9 mouse cellular contexts compared by ENCODE assay signal in genomic region chr8:110130537-110130936, GRCm38 (mm10). TPM values are rescaled to one million over a fixed set of nuclear protein-coding genes. Genes with fewer than 3 reads are reported as not detected.
DNase-seq lines count a peak whose midpoint lies in the region; ATAC-seq lines count a peak whose summit lies in the region.
"Had no signal": no experiment of that assay in that cellular context is flagged by ENCODE, and none has a peak within 500 bp of the region (broad histone marks: within the 10 kb centered on the region; RNA-seq: fewer than 3 reads in every experiment).

No protein-coding gene starts in this region.

- no peaks in the 10 kb centered on the region for H3K36me3 ChIP-seq in forebrain, embryonic 14.5 days (ENCODE audit: control insufficient read depth, insufficient read depth, low read length)
- no peaks in the 10 kb centered on the region for H3K36me3 ChIP-seq in hindbrain, embryonic 13.5 days
- H3K36me3 ChIP-seq: limb, embryonic 15.5 days had no signal

- no peaks in the 10 kb centered on the region for H3K9me3 ChIP-seq in forebrain, embryonic 14.5 days (replicated peaks; ENCODE audit: control insufficient read depth, low read length)
- no peaks in the 10 kb centered on the region for H3K9me3 ChIP-seq in hindbrain, embryonic 13.5 days
- H3K9me3 ChIP-seq: limb, embryonic 15.5 days had no signal

- H3K4me3 ChIP-seq in forebrain, embryonic 14.5 days (ENCODE audit: low read depth, low read length) = no peak overlapping the region
- H3K4me3 ChIP-seq in hindbrain, embryonic 13.5 days = no peak overlapping the region; the same call in 1 of the 2 replicates
- H3K4me3 ChIP-seq: limb, embryonic 15.5 days had no signal

- peak; percentile 73 for DNase-seq in Muller cell, postnatal 12 days (ENCODE audit: inconsistent ontology term)
- DNase-seq in c-Kit-positive CD71-positive TER-119-positive erythroid progenitor cells, embryonic 14.5 days (ENCODE audit: low spot score) = peak; percentile 49
- DNase-seq in forebrain, embryonic 14.5 days (ENCODE audit: low spot score) = peak; percentile 88
- peak; percentile 60 for DNase-seq in layer of hippocampus, adult 9-11 months
- peak; percentile 51 for DNase-seq in lung, postnatal 25 days (ENCODE audit: low spot score)
- DNase-seq in right cerebral cortex, postnatal 10 days (ENCODE audit: low spot score in 2 of 2) = peak; percentile 82 to 90
- peak; percentile 70 for DNase-seq in yolk sac, embryonic 10.5 days (ENCODE audit: low spot score)

- ATAC-seq in forebrain, embryonic 14.5 days = peak; percentile 44; the same call in 1 of the 2 replicates
- peak; percentile 24; the same call in 1 of the 2 replicates for ATAC-seq in hindbrain, embryonic 13.5 days (ENCODE audit: low FRiP score)

- H3K4me2 ChIP-seq in forebrain, embryonic 14.5 days (ENCODE audit: low read length) = no peak overlapping the region
- peak overlapping the region; percentile 35; the same call in 1 of the 2 replicates for H3K4me2 ChIP-seq in hindbrain, embryonic 13.5 days
- H3K4me2 ChIP-seq: limb, embryonic 15.5 days had no signal

- H3K4me1 ChIP-seq in forebrain, embryonic 14.5 days (ENCODE audit: control insufficient read depth, insufficient read depth, low read length) = no peaks in the 10 kb centered on the region
- H3K4me1 ChIP-seq in hindbrain, embryonic 13.5 days (replicated peaks) = no peaks in the 10 kb centered on the region
- H3K4me1 ChIP-seq: limb, embryonic 15.5 days had no signal

- H3K27ac ChIP-seq in forebrain, embryonic 14.5 days (ENCODE audit: low read depth, low read length) = no peak overlapping the region
- H3K27ac ChIP-seq in hindbrain, embryonic 13.5 days = no peak overlapping the region
- H3K27ac ChIP-seq: limb, embryonic 15.5 days had no signal

- no peaks in the 10 kb centered on the region for H3K27me3 ChIP-seq in forebrain, embryonic 14.5 days (replicated peaks; ENCODE audit: control insufficient read depth, insufficient read depth, low read length)
- H3K27me3 ChIP-seq in hindbrain, embryonic 13.5 days = no peaks in the 10 kb centered on the region

- WGBS in forebrain, embryonic 14.5 days = 23% methylated on average over 13 of the region's 13 CpGs
- 25% methylated on average over 13 of the region's 13 CpGs for WGBS in hindbrain, embryonic 13.5 days

- H3K9ac ChIP-seq in forebrain, embryonic 14.5 days (ENCODE audit: low read length) = no peak overlapping the region
- no peak overlapping the region for H3K9ac ChIP-seq in hindbrain, embryonic 13.5 days
- H3K9ac ChIP-seq: limb, embryonic 15.5 days had no signal

RNA-seq across cellular contexts. Expression of gene Gm17720, which starts 28.0 kb away (rescaled TPM):
- polyA plus RNA-seq in forebrain, embryonic 14.5 days (2014; fragmentation: Nextera tagmentation; extraction: Ambion mirVana) = not detected in 2 replicates
- not detected in 2 replicates for polyA plus RNA-seq in hindbrain, embryonic 13.5 days (2015; fragmentation: Nextera tagmentation; extraction: Ambion mirVana)
- polyA plus RNA-seq: limb, embryonic 15.5 days had no signal

RNA-seq across cellular contexts. Expression of gene Gm21964, which starts 29.5 kb away (rescaled TPM):
- not detected in 2 replicates for polyA plus RNA-seq in forebrain, embryonic 14.5 days (2014; fragmentation: Nextera tagmentation; extraction: Ambion mirVana)
- polyA plus RNA-seq in hindbrain, embryonic 13.5 days (2015; fragmentation: Nextera tagmentation; extraction: Ambion mirVana) = not detected in 2 replicates
- polyA plus RNA-seq: limb, embryonic 15.5 days had no signal

RNA-seq across cellular contexts. Expression of gene Calb2, which starts 37.5 kb away (rescaled TPM):
- 93.2 and 128 TPM in 2 replicates for polyA plus RNA-seq in forebrain, embryonic 14.5 days (2014; fragmentation: Nextera tagmentation; extraction: Ambion mirVana)
- polyA plus RNA-seq in hindbrain, embryonic 13.5 days (2015; fragmentation: Nextera tagmentation; extraction: Ambion mirVana) = 53.3 and 69.2 TPM in 2 replicates

RNA-seq across cellular contexts. Expression of gene Zfp612, which starts 51.0 kb away (rescaled TPM):
- polyA plus RNA-seq in forebrain, embryonic 14.5 days (2014; fragmentation: Nextera tagmentation; extraction: Ambion mirVana) = 16.4 and 17.4 TPM in 2 replicates
- 18.3 TPM in 2 replicates for polyA plus RNA-seq in hindbrain, embryonic 13.5 days (2015; fragmentation: Nextera tagmentation; extraction: Ambion mirVana)
